Mouse (Mus musculus) erythroblast, embryonic 14.5 days (primary cell): ENCODE data around the gene Ifi206. TPM values are rescaled to one million over a fixed set of nuclear protein-coding genes. Genes with fewer than 3 reads are reported as not detected.

Experiments used
- H3K27me3 ChIP-seq: 2 replicates; pipeline ENCODE4 v1.6.1; 2012; ENCODE audit warnings: inconsistent platforms; ENCODE audit not compliant: control insufficient read depth
- H3K36me3 ChIP-seq: 2 replicates; pipeline ENCODE4 v1.6.1; 2012; ENCODE audit warnings: mild to moderate bottlenecking, inconsistent platforms; ENCODE audit not compliant: control insufficient read depth
- H3K4me1 ChIP-seq: 2 replicates; pipeline ENCODE4 v1.6.1; 2012; ENCODE audit warnings: inconsistent platforms; ENCODE audit not compliant: control insufficient read depth
- H3K4me3 ChIP-seq: replicated peaks from 2 replicates; pipeline ENCODE3; 2012; ENCODE audit warnings: moderate library complexity, mild to moderate bottlenecking, inconsistent platforms
- H3K9me3 ChIP-seq: 2 replicates; pipeline ENCODE4 v1.6.1; 2012; ENCODE audit warnings: low read length, inconsistent platforms, mixed read lengths; ENCODE audit not compliant: control insufficient read depth
- GATA1 ChIP-seq: IDR thresholded peaks from 2 replicates; pipeline ENCODE4 v1.6.1; 2012; ENCODE audit warnings: low read length, inconsistent platforms, mixed read lengths
- TAL1 ChIP-seq: IDR thresholded peaks from 3 replicates; pipeline ENCODE4 v1.6.1; 2012; ENCODE audit warnings: low read length, inconsistent platforms, mixed read lengths
- polyA plus RNA-seq: library from polyadenylated mRNA; stranded (reverse); fragments of >175 nt; gene quantifications from 2 replicates; pipeline ENCODE4 v1.2.3, GENCODE M21; 2012

Ifi206 gene
- polyA plus RNA-seq, 1 experiment, result not detected

DNA sequence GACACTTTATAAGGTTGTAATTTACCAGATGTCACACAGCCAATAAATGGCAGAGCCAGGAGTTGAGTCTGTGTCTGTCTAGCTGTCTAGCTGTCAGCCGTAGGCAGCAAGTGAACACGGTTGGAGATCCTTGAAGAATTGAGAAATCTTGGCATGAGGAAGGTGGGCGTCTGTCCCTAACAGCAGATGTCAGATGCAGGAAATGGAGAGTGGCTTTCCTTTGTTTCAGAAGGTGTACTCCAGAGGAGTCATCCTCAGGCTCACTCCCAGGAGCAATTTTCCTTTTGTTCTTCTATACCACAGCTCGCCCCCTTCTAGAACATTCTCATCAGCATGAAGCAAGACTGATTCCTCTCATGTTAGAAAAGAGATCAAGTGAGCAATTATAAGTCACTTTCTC is 40.2 kb downstream of the Ifi206 start:
- Histone ChIP-seq H3K36me3 (no peaks in the 10 kb centered on the region), H3K9me3 (no peaks in the 10 kb centered on the region), H3K4me3 (no peak overlapping the region), H3K4me1 (no peaks in the 10 kb centered on the region), H3K27me3 (no peaks in the 10 kb centered on the region)
- TF ChIP-seq GATA1, result no peak
- TF ChIP-seq TAL1, result no peak

DNA sequence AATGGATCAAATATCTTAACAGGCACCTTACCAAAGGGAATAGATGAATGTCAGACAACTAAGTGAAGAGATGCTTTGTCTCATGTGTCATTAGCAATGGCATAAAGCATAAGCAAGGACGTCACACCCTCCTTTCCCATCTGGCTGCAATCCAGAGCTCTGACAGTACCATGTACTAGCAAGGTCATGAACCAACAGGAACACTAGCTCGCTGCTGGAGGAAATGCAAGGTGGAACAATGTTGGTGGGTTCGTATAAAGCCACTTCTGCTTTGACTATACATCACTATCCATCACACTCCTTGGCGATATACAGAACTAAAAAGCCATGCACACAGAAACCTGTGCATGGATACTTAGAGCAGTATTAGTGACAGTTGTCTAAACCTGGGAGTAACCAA is 43.8 kb downstream of the Ifi206 start:
- no peaks in the 10 kb centered on the region for H3K36me3 ChIP-seq
- H3K4me3 ChIP-seq, result no peak overlapping the region
- H3K4me1 ChIP-seq, result no peaks in the 10 kb centered on the region
- H3K27me3 ChIP-seq, result no peaks in the 10 kb centered on the region
- TF ChIP-seq TAL1, result no peak
- no peak for TF ChIP-seq GATA1
- H3K9me3 ChIP-seq, result no peaks in the 10 kb centered on the region; the same call in 1 of the 2 replicates

DNA sequence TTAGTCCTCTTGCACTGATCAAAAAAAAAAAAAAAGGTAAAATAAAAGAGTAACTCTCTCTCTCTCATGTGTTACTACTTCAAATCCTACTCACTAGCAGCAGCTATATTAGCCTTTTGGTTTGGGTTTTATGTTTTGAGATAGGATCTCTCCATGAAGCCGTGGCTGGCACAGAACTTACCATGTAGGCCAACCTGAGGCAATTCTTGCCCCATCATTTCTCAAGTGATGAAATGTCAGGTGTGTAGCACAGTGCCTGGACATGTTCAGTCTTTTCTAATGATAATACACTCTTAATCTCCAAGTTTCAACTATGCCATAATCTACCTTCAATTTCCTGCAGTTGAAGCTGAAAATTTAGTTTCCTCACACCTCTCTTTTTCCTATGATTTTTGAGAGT is 47.8 kb downstream of the Ifi206 start:
- TF ChIP-seq GATA1 (no peak), TAL1 (no peak)

DNA sequence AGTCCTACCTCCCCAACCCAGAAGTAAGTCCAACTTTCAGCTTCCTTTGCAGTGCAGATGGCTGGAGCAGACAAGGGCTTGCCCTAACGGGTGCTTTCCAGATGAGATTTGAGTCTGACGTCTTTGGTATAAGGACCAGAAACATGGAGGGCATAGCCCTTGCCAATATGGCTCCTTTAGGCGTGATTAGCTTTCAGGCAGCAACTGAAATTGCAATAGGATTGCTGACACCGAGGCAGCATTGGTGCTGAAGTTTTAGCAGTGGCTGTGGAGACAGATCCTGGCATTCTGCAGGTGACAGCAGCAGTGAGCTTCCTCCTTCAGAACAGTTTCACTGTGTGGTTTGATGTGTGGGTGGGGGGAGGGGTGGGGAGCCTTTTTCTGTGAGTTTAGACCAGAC is 49.6 kb downstream of the Ifi206 start:
- Histone ChIP-seq H3K9me3 (no peaks in the 10 kb centered on the region; the same call in 1 of the 2 replicates), H3K4me3 (no peak overlapping the region), H3K4me1 (no peaks in the 10 kb centered on the region), H3K27me3 (no peaks in the 10 kb centered on the region), H3K36me3 (no peaks in the 10 kb centered on the region)
- TF ChIP-seq TAL1, result no peak
- TF ChIP-seq GATA1, result no peak

More for the DNA sequence above, 47.8 kb downstream of the Ifi206 start:
- no peaks in the 10 kb centered on the region for H3K36me3 ChIP-seq
- no peaks in the 10 kb centered on the region for H3K27me3 ChIP-seq
- H3K9me3 ChIP-seq, result no peaks in the 10 kb centered on the region; the same call in 1 of the 2 replicates
- H3K4me3 ChIP-seq, result no peak overlapping the region
- H3K4me1 ChIP-seq, result no peaks in the 10 kb centered on the region

DNA sequence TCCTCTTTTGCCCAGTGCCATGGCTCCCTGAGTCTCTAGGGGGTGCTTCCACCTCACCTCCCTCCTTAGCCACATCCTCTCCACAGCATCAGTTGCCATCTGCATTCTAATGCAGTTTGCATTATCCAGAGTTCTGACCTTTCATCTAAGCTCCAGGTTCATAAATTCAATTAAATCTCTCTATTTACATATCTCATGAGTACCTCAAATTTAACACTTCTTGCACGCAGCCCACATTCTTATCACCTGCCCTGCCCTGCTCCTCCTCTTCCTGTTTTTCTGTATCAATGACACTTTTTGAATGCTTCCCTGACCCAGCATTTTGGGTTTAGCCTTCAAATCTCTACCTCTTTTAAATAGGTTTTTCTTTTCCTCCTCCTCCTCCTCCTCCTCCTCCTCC is 50.2 kb downstream of the Ifi206 start:
- Histone ChIP-seq H3K9me3 (no peaks in the 10 kb centered on the region; the same call in 1 of the 2 replicates), H3K27me3 (no peaks in the 10 kb centered on the region), H3K36me3 (no peaks in the 10 kb centered on the region), H3K4me3 (no peak overlapping the region), H3K4me1 (no peaks in the 10 kb centered on the region)
- TF ChIP-seq GATA1 (no peak), TAL1 (no peak)

DNA sequence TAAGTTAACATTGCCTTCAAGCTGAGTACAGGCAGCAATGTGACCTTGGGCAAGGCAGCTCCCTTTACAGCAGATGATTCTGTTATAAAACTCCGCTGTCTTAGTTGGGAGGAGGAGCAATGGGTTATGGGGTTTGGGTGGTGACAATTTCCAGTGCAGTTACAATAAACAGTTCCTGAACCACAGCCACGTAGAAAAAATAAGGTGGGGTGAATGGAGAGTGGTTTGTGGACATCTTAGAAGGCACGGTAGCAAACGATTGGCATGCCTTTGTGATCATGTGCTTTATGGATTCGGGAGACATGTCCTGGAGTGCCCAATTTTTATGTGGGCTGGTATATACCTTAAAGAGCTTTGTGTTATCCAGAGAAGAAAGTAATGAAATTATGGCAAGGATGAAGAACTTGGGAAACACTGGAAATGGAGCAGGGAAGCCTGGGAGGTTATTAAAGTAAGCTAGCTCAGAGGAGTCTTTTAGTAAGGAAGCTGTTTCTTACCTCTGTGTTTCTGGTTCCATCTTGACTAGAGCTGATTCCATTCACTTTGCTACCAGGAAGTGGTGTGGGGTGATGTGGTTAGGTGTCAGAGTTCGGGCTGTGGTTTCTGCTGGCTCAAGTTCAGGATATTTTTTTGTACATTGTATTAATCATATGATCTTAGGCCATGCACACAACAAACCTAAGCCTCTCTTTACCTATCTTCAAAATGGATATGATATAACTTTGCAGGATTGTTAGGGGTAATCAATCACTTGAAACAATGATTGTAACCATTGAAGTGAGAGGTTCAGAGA is 53.5 kb downstream of the Ifi206 start:
- H3K36me3 ChIP-seq, result no peaks in the 10 kb centered on the region
- TF ChIP-seq TAL1 (no peak), GATA1 (no peak)

DNA sequence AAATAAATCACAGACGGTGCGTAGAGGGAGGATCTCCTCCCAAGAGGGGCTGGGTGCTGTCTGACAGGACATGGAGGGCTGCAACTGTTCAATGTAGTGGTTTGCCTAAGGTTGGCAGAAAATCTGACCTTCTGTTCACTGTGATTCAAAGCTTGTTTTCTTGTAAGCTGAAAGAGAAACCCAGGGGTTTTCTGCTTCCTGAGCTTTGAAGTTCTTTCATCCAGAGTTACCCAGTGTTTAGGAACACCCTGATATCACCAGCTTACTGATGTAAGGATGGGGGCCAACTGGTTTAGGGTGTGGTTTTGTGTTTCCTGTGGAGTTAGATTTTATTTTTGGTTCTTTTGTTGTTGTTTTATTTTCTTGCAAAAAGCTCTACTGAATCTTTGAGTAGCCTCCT is 58.4 kb downstream of the Ifi206 start:
- Histone ChIP-seq H3K36me3 (no peaks in the 10 kb centered on the region), H3K27me3 (no peaks in the 10 kb centered on the region), H3K4me3 (no peak overlapping the region), H3K9me3 (no peaks in the 10 kb centered on the region), H3K4me1 (no peaks in the 10 kb centered on the region)
- no peak for TF ChIP-seq GATA1
- TF ChIP-seq TAL1, result no peak

More for the DNA sequence above, 53.5 kb downstream of the Ifi206 start:
- Histone ChIP-seq H3K27me3 (no peaks in the 10 kb centered on the region), H3K4me3 (no peak overlapping the region), H3K9me3 (no peaks in the 10 kb centered on the region), H3K4me1 (no peaks in the 10 kb centered on the region)

DNA sequence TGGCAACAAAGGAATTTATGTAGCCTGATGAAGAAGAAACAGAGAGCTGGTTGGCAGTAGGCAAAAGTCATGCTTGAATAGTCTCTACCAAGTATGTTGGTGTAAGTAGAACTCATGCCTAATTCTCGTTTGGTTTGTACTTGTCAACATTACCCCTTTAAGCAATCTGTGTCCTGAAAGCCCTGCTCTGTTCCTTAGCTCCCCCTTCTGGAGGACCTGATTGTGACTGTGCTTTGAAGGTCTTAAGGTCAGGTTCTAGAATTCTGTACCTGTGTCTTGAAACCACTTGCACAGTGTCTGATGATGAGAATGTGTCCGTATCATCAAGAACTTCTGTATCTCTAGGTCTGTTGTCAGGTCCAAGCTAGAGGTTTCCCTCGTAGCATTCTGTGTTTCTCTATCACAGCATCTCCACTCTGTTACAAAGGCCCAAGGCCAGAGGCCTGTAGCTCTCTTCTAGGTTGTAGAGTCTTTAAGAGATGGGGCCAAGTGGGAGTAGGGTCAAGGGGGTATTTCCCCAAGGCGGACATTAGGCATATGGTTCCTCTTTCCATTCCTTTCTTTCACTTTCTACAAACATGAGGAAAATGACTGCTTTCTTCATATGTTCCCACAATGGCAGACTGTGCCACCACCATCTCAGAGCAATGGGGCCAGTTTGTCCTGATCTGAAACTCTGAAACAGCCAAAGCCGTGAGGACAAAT is 60.7 kb downstream of the Ifi206 start:
- TF ChIP-seq GATA1 (no peak), TAL1 (no peak)
- Histone ChIP-seq H3K36me3 (no peaks in the 10 kb centered on the region), H3K4me3 (no peak overlapping the region), H3K4me1 (no peaks in the 10 kb centered on the region), H3K27me3 (no peaks in the 10 kb centered on the region), H3K9me3 (no peaks in the 10 kb centered on the region)

DNA sequence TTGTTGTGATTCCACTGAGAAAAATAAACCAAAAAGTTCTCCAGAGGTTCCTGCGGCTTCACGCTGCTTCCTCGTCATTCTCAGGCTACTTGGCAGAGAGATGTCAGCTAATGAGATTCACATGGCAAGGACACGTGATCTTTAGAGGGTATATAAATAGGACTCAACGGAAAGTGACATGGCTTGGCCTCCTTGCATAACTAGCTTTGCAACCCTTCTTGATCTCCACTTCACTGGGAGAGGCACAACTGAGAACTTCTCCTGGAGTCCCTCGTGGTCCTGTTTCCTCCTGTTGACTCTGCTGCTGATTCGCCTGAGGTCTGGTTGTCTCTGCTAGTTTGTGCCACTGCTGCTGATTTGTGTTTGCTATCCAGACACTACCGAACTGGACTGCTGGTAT is 63.5 kb downstream of the Ifi206 start:
- H3K9me3 ChIP-seq, result no peaks in the 10 kb centered on the region
- H3K27me3 ChIP-seq, result no peaks in the 10 kb centered on the region
- TF ChIP-seq TAL1 (no peak), GATA1 (no peak)
- H3K36me3 ChIP-seq, result no peaks in the 10 kb centered on the region
- no peaks in the 10 kb centered on the region for H3K4me1 ChIP-seq
- H3K4me3 ChIP-seq, result no peak overlapping the region
